Mouse (Mus musculus) cerebellum, adult (tissue): ENCODE measurements at regions not wholly inside any gene's neighbourhood (a gene's known extent, or its start where the extent isn't known, plus 50 kb on each side); places are given as distances from the start of the nearest gene placed in this dataset.

Experiments used
- ATAC-seq: cut with Nextera tagmentation; 2 replicates; pipeline ENCODE4 v1.9.2; 2017; ENCODE audit warnings: mild to moderate bottlenecking, moderate library complexity, mixed read lengths; ENCODE audit not compliant: insufficient number of reproducible peaks, low FRiP score, low TSS enrichment

DNA sequence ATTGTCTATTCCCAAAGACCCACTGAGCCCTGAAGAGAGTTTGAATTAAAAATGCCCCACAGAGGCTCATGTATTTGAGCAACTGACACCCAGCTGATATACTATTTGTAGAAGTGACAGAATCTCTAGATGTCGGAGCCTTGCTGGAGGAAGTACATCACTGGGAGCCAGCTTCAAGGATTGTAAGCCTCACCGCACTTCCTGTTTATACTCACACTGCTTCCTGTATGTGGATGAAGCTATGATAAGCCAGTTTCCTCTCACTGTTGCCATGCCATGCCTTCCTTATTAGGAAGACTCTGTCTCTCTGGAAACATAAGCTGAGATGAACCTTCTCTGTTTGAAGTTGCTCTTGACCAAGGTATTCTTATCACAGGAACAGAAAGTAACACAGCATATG is 251.8 kb upstream of the Pabpc6 start:
- no peak for ATAC-seq

DNA sequence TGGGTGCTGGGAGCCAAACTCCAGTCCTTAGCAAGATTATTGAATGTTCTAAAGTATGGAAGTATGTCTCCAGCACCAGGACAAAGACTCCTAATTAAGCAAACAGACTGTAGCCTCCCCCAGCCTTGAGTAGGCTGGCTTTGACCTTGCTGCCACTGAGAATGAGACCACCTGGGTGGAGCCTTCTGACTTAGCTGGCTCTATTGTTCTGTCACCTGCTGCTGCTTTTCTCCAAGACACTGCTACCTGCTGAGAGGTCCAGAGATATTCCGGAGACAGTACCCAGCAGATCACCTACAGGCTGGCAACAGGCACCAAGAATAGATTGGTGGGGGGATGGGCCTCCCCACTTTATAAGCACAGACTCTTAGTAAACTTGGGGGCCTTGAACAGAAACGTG is 247.5 kb upstream of the Pabpc6 start:
- ATAC-seq: no peak

DNA sequence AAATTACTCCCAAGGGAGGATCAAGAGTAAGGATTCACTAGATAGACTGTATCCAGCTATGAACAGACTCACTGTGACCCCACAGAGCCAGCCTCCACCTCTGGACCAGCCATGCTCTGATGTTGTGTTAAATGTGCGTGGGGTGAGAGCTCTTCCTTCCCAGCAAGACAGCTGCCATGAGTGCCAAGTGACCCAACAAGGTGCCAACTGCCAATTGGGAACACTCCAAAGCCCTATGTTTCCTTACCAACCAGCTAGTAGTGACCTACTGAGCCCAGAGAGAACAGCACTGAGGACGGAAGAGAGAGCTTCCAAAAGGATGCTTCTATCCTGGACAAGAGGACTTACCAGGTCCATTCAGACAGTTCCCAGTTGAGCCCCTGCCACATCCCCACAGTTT is 241.3 kb upstream of the Pabpc6 start:
- no peak for ATAC-seq

DNA sequence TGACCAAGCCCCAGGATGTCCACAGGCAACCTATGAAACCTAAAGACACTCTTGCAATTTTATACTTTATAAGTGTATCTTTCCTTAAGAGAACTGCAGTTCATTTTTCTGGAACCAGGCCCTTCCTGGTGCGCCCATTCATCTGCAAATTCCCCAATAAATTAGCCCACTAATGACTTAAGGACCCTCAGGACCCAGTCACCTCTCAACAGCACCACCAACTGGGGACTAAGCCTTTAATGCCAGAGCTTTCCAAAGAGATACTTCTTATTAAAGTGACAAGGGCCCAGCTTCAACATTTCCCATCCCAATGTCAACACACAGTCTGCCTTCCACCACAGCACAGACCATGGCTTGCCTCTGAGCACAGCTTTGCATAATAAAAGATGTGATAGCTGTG is 237.6 kb upstream of the Pabpc6 start:
- no peak for ATAC-seq

DNA sequence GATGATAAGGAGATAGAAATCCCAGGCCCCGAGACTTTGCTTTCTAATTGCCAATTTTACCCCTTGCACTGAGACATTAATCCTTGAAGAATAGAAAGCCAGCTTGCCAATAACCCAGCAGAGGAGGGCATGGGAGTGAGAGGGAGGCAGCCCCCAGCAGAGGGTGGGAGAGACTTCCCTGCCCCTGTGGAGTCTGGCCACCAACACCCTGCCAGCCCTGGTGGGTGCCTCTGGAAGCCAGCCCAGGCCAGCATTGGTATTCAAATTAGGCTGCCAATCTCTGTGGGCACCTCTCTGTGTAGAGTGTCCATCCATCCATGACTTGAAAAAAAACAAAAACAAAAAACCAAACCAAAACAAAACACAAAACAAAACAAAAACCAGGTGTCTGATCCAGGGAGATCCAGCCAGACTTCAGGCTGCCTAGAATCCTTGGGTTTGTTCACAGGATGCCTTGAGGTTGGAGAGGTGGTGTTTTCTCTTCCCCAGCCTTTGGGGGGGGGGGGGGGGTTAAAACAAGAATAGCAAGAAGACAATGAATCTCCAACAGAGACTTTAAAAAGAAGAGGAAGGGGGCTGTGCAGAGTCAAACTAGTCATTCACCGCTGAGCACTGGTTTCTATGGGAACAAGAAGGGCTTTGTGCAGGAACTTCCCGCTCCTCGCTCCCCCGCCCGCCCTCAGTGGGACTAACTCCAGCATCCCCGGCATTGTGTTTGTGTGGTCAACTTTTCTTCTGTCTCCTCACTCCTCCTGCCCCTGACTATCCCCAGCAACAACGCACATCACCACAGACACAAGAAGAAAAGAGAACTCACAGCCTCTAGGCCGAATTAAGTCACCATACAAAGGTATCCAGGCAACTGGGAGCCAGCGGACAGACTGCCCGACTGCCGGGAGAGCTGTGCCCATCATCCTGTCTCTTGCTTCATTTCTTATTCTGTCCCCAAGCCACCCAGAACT is 236.3 kb upstream of the Pabpc6 start:
- ATAC-seq: no peak

DNA sequence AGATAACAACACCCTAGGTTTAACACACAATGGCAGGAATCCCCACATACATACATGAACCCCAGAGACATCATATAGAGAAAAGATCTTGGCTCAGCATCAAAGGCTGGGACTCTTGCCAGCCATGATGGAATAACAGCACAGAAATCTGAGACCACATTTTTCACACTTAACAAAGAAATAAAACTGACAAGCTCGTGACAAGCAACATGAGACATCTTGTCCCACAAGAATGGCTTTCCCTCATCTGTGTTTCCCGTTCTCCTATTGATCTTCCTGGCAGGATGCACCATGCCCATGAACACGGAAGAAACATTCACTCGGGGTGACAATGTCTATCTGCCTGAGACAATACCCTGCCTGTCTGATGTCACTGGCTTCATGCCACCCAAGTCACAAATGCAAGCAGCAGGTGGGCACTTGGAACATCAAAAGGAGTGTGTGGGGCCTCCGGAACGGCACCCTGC is 235.0 kb upstream of the Pabpc6 start:
- no peak for ATAC-seq

DNA sequence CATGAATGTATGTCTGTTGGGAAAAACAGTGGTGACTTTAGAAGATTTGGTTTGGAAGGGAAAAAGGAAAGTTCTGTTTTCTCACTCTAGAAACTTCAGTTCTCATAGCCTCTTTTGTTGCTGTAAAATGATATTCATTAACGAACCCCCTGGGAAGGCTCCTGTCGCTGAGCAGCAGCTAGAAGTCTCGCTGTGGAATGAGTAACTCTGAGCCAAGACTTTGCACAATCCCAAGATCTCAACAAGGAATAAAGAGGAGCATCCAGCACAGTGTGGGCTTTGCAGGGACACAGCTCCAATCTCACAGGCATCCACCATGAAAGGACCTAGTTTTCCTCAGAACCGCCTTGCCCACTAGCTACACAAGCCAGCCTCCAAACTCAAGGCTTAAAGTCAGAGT is 233.8 kb upstream of the Pabpc6 start:
- no peak; the same call in 1 of the 2 replicates for ATAC-seq

DNA sequence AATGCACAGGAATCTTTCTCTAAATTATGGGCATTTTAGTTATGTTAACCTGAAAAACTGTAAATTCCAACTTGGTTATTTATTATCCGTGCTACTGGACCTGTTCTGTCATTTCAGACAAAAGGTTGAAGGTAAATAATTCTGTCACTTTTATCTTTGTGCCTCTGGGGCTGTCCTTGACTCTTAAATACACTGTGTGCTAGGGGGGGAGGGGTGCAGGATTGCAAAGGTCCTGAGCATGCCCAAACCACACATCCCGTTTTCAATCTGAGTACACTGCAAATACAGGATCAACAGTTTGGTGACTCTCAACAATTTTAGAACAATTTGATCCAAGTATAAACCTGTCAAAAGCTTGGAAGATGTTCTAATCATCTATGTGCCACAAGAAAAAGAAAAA is 227.4 kb upstream of the Pabpc6 start:
- no peak for ATAC-seq

DNA sequence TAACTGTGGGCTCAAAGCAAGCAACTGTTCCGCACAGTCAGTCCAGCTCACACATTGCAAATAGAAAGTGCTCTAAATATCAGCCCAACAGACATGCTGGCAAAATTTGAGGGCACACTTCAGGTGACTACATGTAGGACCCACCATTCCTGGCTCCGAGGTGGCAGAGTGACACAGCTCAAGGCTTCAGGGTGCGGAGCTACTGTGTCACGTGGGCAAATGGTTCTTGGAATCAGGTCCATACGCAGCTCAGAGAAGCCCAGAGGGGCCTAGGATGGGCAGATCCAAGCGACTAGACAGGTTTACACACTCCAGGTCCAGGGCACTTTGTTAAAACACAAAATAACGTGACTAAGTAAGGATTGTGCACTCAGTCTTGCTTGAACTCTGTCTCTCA is 226.2 kb upstream of the Pabpc6 start:
- no peak for ATAC-seq

DNA sequence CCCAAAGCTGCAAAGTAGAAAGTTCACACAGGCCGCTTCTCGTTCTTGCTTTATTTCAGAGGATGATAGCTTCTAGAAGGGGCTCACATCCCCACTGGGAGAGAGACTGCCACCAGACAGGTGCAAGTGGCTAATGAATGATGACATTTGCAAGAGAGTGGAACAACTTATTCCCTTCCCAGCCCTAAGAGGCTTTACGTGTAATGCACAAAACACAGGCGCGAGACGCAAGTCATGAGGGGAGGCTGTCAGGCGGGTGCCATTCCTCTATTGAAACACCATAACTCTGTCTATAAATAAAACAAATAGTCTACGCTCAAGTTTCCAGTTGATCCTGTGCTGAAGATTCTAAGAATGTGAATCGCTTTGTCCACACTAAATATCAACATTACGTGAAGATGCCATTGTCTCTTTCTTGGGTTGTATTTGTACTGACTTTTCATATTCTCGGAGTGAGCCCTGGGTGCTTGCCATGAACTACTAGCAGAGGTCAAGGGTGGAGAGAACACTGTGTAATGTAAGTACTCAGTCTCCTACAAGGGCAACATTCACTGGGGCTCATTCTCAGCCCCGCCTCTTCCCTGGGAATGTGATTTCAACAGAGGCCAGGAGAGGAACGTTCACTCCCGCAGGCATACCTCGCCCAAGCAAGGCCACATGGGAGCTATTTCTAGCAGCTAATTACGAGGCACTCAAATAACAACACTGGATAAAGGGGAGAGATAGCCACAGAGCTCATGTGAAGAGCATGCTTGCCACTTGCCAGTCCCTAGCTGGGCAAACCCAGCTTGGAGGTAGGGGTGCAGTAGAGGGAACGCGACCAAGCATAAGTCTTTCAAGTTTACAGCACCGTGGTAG is 225.5 kb upstream of the Pabpc6 start:
- ATAC-seq: no peak

DNA sequence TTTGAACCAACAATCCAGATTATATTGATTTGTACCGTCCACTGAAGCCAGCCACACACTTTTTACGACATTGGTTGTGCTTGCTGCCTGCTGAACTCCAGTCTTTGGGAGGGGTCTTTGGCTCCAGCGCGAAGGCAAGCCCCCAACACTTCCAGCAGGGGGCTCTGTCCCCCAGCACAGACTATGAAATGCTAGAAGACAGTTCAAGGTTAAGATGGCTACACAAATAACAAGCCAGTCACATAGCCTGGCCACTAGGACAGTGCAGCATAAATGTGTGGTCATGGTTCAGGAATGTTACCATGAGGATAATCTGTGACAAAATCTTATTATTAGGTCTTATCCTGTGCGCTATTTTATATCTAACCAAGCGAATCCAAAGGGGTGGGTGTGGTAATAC is 224.4 kb upstream of the Pabpc6 start:
- no peak for ATAC-seq

DNA sequence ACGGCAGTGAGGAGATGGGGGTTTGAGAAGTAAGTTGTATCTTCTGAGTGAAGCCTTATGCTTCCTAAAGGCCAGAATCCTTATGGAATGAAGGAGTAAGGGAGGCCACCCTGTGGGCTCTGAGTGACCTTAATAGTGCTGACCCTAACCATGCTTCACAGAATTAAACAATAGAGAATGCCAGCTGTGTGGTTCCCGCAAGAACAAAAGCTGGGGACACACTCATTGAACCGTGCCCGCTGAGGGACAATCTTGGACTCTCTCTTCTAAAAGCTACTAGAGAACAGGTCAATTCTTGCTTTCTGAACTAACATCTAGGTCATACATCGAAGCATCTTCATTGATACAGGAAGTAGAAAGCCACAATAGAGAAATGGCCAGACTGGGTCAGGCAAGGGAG is 223.3 kb upstream of the Pabpc6 start:
- no peak for ATAC-seq

DNA sequence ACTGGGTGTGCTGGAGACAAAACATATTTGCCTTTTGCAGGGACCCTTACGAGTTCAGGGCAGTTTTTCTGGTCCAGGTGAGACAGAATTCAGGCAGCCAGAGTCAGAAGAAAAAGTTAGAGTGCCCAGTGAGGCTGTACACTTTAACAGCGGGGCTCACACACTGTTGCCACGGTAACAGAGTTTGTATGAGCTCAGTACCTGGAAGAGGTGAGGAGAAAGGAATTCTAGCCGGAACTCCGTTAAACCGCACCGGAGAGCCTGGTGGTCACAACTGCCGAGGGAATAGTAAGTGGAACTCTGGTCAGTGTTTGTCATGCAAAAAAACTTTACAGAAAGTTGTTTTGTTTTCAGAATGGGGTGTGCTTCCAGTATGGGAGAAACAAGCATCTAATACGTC is 222.6 kb upstream of the Pabpc6 start:
- ATAC-seq: no peak

DNA sequence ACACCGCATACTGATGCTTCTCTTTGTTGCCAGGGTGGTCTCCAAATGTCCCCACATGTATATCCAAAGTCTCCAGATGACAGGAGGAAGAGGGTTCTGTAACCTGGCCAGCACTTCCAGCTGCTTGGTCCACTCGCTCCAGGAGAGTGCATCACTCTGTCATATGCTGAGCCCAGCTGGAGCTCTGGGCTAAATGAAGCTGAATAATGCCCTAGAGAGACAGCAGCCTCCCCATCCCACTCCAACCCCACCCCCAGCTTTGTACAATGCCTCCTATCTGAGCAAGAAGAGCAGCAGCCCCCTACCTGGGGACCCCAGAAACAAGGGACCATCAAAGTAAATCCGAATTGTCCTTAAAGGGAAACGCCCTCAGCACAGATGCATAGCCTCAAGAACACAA is 219.0 kb upstream of the Pabpc6 start:
- ATAC-seq: no peak

DNA sequence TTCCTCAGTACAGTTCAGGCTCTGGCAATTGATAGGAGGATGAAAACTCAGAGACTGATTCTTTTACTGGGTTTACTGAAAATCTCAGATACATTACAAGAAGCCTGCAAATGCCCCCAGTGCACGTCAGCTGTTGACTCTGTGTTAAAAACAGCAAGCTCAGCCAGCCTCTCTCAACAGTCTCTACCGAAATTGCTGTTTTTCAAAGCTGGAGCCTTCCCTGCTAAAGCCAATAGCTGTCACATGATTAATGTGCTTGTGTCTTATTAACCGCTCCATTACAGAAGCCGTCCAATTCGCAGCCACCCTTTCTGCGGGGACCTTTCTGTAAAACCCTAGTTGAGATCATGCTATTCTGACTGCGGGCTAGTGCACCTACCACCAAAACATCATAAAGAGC is 215.6 kb upstream of the Pabpc6 start:
- ATAC-seq: no peak

DNA sequence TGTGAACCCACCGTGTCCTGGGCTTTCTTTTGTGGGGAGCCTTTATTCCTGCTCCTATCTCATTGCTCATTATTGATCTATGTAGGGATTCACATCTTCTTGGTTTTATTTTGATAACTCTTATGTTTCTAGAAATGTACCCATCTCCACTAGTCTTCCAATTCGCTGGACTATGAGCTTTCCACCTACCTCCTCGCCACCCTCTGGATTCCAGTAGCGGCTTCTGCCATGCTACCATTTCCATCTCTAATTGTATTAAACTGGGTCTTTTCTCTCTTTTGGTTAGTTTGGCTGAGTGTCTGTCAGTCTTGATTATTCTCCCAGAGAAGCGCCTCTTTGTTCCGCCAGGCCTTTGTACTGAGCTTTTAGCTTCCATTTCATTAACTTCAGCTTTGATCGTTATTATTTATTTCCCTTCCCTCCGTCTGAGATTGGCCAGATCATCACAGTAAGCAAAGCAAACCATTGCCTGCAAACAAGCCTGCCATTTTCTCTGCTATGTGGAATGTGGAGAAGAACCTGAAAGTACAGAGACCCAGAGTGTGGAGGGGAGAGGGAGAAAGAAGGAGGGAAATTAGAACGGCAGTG is 213.2 kb upstream of the Pabpc6 start:
- ATAC-seq: no peak

DNA sequence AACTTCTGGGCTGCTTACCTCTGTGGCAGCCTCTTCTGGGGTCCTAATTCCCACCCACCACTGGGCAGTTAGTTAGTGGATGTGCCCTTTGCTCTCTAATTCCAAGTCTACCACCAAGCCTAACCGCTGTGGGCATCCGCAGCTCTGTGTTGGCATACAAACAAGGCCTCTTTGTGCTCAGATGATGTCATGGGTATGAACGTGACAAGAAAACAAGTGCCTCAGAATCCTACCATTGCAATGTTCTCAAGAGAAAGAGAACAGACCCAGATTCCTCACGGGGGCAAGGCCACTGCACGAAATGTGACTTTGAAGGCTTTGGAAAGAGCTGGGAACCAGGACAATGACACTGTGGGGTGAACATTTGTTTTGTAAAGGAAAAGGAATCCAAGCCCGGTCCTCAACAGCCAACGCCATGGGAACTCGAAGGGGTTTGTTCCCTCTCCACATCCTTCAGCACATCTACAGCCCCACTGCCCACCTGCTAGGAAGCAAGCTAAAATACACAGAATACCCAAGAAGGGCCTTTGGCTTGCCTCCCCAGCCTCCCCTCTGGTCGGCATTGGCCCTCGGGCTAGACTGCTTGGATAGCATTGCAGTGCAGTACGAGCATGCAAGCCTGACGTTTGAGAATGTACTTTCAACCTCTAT is 210.2 kb upstream of the Pabpc6 start:
- no peak for ATAC-seq

DNA sequence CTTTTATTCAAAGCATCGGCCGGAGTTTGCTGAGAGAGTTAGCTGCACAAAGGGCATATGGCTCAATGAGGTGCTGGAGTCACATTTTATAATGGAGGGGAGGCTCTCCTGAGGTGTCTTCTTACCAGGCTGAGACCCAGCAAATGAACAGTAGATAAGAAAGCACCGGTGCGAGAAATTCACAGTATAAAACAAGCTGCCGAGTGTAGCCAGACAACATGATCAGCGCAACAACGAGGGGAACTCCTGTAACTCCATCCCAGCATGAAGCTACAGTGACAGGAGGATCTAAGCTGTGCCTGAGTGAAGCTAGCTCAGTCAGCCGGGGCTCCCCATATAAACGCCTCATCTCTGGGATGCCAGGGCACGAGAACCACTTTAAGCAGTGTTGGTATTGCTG is 204.2 kb upstream of the Pabpc6 start:
- ATAC-seq: no peak

DNA sequence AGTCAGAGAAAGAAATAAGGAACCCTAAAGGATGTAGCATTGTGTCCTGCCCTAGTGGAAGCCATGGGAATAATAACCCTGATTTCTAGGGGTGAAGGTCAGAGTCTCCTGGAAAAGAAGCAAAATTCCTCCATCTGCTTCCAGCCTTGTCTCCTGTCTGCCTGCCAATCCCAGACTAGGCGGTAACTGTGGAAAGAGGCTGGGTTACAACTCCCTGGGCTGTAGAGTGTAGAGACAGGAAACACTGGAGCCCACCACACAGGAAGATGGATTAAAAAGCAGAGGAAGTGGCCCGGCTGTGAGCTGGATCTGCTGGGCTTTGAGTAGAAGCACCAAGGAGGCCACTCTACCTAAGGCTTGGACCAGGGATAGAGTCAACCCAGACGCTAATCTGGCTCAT is 200.7 kb upstream of the Pabpc6 start:
- ATAC-seq: no peak

DNA sequence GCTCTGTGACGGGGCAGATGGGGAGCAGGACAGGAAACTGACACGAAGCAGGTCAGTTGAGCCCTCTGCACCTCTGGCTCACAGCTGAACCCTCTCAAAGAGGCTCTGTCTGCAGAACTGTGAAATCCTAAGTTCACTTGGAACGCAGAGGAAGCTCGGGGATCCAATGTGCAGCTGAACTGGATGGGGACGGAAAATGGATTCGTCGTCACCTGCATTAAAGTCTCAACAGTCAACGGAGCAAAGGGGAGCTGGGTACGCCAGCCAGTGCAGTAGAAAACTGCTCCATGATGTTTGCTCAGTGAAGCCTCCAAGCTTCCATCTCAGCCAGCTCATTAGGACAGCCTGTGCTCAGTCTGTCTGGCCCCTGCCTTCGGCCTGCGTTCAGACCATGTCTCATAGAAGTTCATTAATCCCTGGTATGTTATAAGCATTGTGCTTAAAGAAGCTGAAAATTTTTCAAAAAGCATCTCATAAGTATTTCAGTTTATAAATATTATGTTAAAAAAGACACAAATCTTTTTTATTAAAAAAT is 199.3 kb upstream of the Pabpc6 start:
- no peak for ATAC-seq
